Mouse (Mus musculus) erythroblast, embryonic 14.5 days (primary cell): ENCODE data around the gene Chrna1.

Experiments used
- GATA1 ChIP-seq: IDR thresholded peaks from 2 replicates; pipeline ENCODE4 v1.6.1; 2012; ENCODE audit warnings: low read length, inconsistent platforms, mixed read lengths
- TAL1 ChIP-seq: IDR thresholded peaks from 3 replicates; pipeline ENCODE4 v1.6.1; 2012; ENCODE audit warnings: low read length, inconsistent platforms, mixed read lengths

- TF ChIP-seq TAL1, result no peak
- no peak for TF ChIP-seq GATA1
These were observed 31.6 kb downstream of the Chrna1 start for GRCm38 (mm10) chr2:73548542-73548941.
